Mouse (Mus musculus): Measurements from ENCODE around the gene St3gal3. TPM values are rescaled to one million over a fixed set of nuclear protein-coding genes. Genes with fewer than 3 reads are reported as not detected.

St3gal3 gene
- total and polyA plus RNA-seq, 3 experiments = 16.4 to 23.3 TPM; not detected in 1

- Histone ChIP-seq H3K9ac (ENCODE audit: control insufficient read depth, low read depth, low read length, poor library complexity, severe bottlenecking) (peak overlapping the region; percentile 45), H3K79me2 (ENCODE audit: control insufficient read depth, insufficient read depth, low read length, poor library complexity) (no peaks in the 10 kb centered on the region), H3K4me3 (ENCODE audit: control insufficient read depth in 1 of 2, insufficient read depth in 1 of 2, low read depth in 2 of 2, low read length in 2 of 2) (no peak overlapping the region), H3K9me3 (replicated peaks; ENCODE audit: insufficient read depth, low read length) (no peaks in the 10 kb centered on the region), H3K36me3 (ENCODE audit: control insufficient read depth in 1 of 2, insufficient read depth in 2 of 2, low read length in 2 of 2) (peaks cover 0 to 27% of the 10 kb centered on the region in 2 experiments; a peak in 2 of 4 replicates), H3K4me1 (ENCODE audit: control insufficient read depth in 1 of 2, insufficient read depth in 2 of 2, low read length in 2 of 2) (peaks cover 5 to 32% of the 10 kb centered on the region in 2 experiments), H3K27ac (ENCODE audit: control insufficient read depth, low read depth, low read length) (peak overlapping the region; percentile 85), H3K27me3 (ENCODE audit: control insufficient read depth in 1 of 2, insufficient read depth in 2 of 2, low read length in 2 of 2) (no peaks in the 10 kb centered on the region)
- TF ChIP-seq GATA1 (IDR thresholded peaks at IDR 0.05; ENCODE audit: low read depth, low read length) (peak; percentile 96), MYC (IDR thresholded peaks at IDR 0.05; ENCODE audit: low read depth, low read length) (peak; percentile 96), RCOR1 (IDR thresholded peaks at IDR 0.05; ENCODE audit: low read depth, low read length) (peak; percentile 64), EP300 (IDR thresholded peaks at IDR 0.05; ENCODE audit: low read depth in 1 of 2, low read length in 2 of 2) (peak; percentile 91 to 96), USF2 (IDR thresholded peaks at IDR 0.05; ENCODE audit: borderline replicate concordance in 1 of 2, insufficient read depth in 1 of 2, low read depth in 1 of 2, low read length in 2 of 2) (peak in 1 of 2 experiments; percentile 55; a peak in 1 of 4 replicates), MAZ (IDR thresholded peaks at IDR 0.05; ENCODE audit: low read depth, low read length) (0 out of 2 replicates have a peak, but pooled peaks have one; percentile 45), HCFC1 (IDR thresholded peaks at IDR 0.05; ENCODE audit: low read depth, low read length) (0 out of 2 replicates have a peak, but pooled peaks have one; percentile 24), ETS1 (IDR thresholded peaks at IDR 0.05; ENCODE audit: low read depth, low read length) (peak; percentile 87), ZNF384 (IDR thresholded peaks at IDR 0.05; ENCODE audit: low read depth, low read length) (no peak), MAX (IDR thresholded peaks at IDR 0.05; ENCODE audit: low read length) (peak; percentile 96), USF1 (IDR thresholded peaks at IDR 0.05; ENCODE audit: low read depth, low read length) (peak; percentile 93), JUND (IDR thresholded peaks at IDR 0.05; ENCODE audit: low read depth, low read length) (no peak), SIN3A (IDR thresholded peaks at IDR 0.05; ENCODE audit: low read length) (peak; percentile 97; the same call in 1 of the 2 replicates), MYB (IDR thresholded peaks at IDR 0.05; ENCODE audit: low read depth, low read length) (peak; percentile 54; the same call in 1 of the 2 replicates), MXI1 (IDR thresholded peaks at IDR 0.05; ENCODE audit: low read depth, low read length) (peak; percentile 95), POLR2AphosphoS5 (IDR thresholded peaks at IDR 0.05; ENCODE audit: borderline replicate concordance, low read depth, low read length) (no peak), TCF12 (IDR thresholded peaks at IDR 0.05; ENCODE audit: low read depth, low read length) (peak; percentile 98), TAL1 (IDR thresholded peaks at IDR 0.05; ENCODE audit: low read length) (peak; percentile 97), RAD21 (IDR thresholded peaks at IDR 0.05; ENCODE audit: low read depth, low read length) (no peak)
- peak; percentile 91 for DNase-seq (ENCODE audit: low read depth, low spot score)
These were observed 55.5 kb downstream of the St3gal3 start for GRCm38 (mm10) chr4:118079195-118079594.

GRCm38 (mm10) chr4:118078576-118078975 lies 56.1 kb downstream of the St3gal3 start:
- H3K9ac ChIP-seq (ENCODE audit: control insufficient read depth, low read depth, low read length, poor library complexity, severe bottlenecking) = peak overlapping the region; percentile 45
- peaks cover 0 to 27% of the 10 kb centered on the region in 2 experiments; a peak in 2 of 4 replicates for H3K36me3 ChIP-seq (ENCODE audit: control insufficient read depth in 1 of 2, insufficient read depth in 2 of 2, low read length in 2 of 2)
- H3K79me2 ChIP-seq (ENCODE audit: control insufficient read depth, insufficient read depth, low read length, poor library complexity) = no peaks in the 10 kb centered on the region
- H3K27me3 ChIP-seq (ENCODE audit: control insufficient read depth in 1 of 2, insufficient read depth in 2 of 2, low read length in 2 of 2) = no peaks in the 10 kb centered on the region
- H3K9me3 ChIP-seq (replicated peaks; ENCODE audit: insufficient read depth, low read length) = no peaks in the 10 kb centered on the region
- no peak for TF ChIP-seq UBTF (IDR thresholded peaks at IDR 0.05; ENCODE audit: borderline replicate concordance, insufficient read depth, low read depth, low read length)
- TF ChIP-seq KAT2A (conservative IDR thresholded peaks at IDR 0.05; ENCODE audit: low read depth, low read length) = no peak
- no peak for TF ChIP-seq POLR2AphosphoS5 (IDR thresholded peaks at IDR 0.05; ENCODE audit: borderline replicate concordance, low read depth, low read length)
- no peak for TF ChIP-seq ZC3H11A (IDR thresholded peaks at IDR 0.05; ENCODE audit: low read depth, low read length)
- TF ChIP-seq ZMIZ1 (IDR thresholded peaks at IDR 0.05; ENCODE audit: low read depth, low read length) = no peak
- no peak for TF ChIP-seq MAX (IDR thresholded peaks at IDR 0.05; ENCODE audit: low read length)
- no peak for TF ChIP-seq ZNF384 (IDR thresholded peaks at IDR 0.05; ENCODE audit: low read depth, low read length)
- TF ChIP-seq SMC3 (IDR thresholded peaks at IDR 0.05; ENCODE audit: low read depth, low read length) = no peak
- no peak for TF ChIP-seq TCF12 (IDR thresholded peaks at IDR 0.05; ENCODE audit: low read depth, low read length)
- no peak for TF ChIP-seq TAL1 (IDR thresholded peaks at IDR 0.05; ENCODE audit: low read length)
- no peak for TF ChIP-seq MYB (IDR thresholded peaks at IDR 0.05; ENCODE audit: low read depth, low read length)
- no peak for TF ChIP-seq POLR2AphosphoS2 (IDR thresholded peaks at IDR 0.05; ENCODE audit: low read length)
- TF ChIP-seq TBP (IDR thresholded peaks at IDR 0.05; ENCODE audit: low read depth, low read length) = no peak
- no peak for TF ChIP-seq RAD21 (IDR thresholded peaks at IDR 0.05; ENCODE audit: low read depth, low read length)
- no peak for TF ChIP-seq MAFK (IDR thresholded peaks at IDR 0.05; ENCODE audit: borderline replicate concordance, low read depth, low read length)
- H3K4me1 ChIP-seq (ENCODE audit: control insufficient read depth in 1 of 2, insufficient read depth in 2 of 2, low read length in 2 of 2) = peaks cover 5 to 32% of the 10 kb centered on the region in 2 experiments
- peak overlapping the region; percentile 85 for H3K27ac ChIP-seq (ENCODE audit: control insufficient read depth, low read depth, low read length)
- DNase-seq (ENCODE audit: low read depth, low spot score) = no peak
- no peak overlapping the region for H3K4me3 ChIP-seq (ENCODE audit: control insufficient read depth in 1 of 2, insufficient read depth in 1 of 2, low read depth in 2 of 2, low read length in 2 of 2)
